Mouse (Mus musculus): ENCODE data around the gene Lrrc36. TPM values are rescaled to one million over a fixed set of nuclear protein-coding genes. Genes with fewer than 3 reads are reported as not detected.

Gene Lrrc36
- total RNA-seq, 2 experiments from 2014 or later: 0.41 to 0.67 TPM

DNA sequence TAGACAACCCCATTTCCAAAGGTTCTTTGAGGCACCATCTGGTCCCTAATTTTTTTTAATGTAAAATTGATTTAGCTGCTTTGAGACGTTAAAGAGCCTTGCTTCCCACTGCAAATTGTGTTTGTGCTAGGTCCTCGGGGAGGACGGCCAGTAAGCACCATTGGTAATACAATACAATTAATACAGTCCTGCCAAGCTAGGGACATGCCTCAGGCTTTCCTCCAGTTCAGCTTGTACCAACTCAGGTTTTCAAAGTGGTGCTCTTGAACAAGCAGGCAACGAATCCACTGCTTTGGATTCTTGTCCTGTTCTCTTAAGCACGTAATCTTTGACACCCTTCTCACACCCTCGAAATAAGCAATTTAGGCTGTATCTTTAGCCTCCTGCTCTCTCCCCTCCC, 19.6 kb downstream of the Lrrc36 start:
- DNase-seq: no peak

DNA sequence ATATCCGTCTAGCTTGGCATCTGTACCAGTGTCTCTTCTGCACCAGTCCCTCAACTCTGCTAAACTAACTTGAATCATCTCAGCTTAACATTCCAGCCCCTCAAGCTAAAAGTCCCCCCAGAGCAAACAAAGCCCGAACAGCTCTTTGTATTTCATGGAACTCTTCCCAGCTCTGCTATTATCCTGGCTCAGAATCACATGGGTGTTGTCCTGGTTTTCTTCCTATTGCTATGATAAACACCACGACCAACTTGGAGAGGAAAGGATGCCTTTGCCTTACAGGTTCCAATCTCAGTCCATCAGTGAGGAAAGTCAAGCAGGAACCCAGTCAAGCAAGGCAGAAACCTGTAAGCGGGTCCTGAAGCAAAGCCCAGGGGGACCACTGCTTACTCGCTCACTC, 20.1 kb downstream of the Lrrc36 start:
- DNase-seq: no peak

DNA sequence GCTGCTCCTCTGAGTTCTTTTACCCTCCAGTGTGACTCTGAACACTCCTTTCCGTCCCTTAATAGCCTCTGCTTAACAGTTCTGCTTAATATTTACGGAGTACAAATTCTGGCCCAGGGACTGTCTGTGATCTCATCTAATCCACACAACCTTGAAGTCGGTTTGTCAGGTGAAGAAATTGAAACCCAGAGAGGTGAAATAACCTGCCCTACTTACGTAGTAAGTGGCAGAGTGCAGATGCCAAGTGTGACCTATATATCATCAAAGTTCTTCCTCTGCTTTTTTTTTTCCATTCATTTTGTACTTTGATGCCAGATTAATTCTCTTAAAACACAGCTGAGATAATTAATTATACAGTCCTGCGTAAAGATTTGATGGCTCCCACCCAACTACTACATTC, 20.8 kb downstream of the Lrrc36 start:
- no peak for DNase-seq

DNA sequence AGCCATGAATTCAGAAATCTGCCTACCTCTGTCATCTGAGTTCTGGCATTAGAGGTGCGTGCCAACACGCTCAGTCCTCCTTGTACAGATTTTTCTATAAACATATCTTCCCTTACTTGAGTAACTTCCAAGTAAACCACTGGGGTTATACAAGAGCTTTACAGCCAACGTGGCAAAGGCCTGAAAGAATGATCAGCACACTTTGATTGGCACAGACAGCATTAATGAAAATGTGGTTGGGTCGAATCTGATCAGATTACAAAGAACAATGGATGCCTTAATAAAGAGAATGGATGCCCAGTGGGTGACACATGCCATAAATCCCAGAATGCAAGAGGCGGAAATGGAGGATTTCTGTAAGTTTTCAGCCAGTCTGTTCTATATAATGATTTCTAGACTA, 22.8 kb downstream of the Lrrc36 start:
- DNase-seq: no peak

DNA sequence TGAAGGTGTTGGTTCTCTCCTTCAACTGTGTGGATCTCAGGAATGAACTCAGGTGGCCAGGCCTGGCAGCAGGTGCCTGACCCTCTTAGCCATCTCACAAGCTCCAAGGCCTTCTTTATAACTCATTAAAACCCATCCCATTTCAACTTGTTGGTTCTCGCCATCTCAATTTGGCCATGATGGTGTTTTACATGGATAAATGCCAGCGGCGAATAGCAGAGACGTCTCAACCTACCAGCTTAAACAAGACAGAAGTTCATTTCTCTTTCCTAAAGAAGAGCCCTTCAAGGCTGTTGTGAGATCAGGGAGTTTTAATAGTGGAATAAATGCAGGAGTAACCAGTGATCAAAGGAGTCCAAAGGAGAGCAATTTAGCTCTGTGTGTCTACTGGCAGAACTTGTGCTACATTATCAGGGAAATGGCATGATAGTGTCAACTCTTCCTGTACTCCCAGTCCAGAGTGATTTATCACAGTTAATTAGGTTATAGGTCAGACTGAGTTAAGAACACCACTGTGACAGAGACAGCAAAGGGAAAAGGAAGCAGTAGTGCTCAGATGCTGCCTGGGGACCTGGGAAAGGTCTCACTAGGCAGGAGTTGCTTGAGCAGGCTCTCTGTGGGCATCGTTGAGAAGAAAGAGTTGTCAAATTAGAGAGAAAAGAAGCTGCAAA, 23.8 kb downstream of the Lrrc36 start:
- DNase-seq: no peak

DNA sequence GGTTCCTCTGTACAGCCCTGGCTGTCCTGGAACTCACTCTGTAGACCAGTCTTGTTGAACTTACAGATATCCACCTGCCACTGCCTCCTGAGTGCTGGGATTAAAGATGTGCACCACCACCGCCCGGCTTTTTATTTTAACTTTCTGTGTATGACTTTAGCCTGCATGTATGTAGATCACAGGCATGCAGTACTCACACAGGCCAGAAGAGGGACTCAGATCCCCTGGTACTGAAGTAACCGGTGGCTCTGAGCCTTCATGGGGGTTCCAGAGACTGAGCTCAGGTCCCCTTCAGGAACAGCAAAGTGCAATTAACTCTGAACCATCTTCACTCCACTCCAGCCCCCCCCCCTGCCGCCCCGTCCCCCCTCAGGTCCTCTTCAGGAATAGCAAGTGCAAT, 25.5 kb downstream of the Lrrc36 start:
- no peak for DNase-seq

DNA sequence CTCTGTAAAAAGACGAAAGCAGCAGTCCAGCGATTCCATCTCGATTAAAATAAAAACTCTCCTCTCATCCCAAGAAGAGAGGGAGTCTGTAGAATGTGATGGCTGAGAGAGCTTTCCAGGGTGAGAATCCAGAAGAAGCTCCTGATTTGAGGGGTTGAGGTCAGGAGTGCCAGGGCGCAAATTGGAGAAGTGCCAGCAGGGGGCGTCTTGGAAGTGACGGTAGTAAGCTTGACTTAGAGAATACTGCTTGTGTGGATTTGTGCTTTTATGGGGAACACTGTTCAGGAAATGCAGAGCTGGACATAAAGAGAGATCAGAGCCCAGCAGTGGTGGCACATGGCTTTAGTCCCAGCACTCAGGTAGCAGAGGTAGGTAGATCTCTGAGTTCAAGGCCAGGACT, 28.1 kb downstream of the Lrrc36 start:
- no peak for DNase-seq

DNA sequence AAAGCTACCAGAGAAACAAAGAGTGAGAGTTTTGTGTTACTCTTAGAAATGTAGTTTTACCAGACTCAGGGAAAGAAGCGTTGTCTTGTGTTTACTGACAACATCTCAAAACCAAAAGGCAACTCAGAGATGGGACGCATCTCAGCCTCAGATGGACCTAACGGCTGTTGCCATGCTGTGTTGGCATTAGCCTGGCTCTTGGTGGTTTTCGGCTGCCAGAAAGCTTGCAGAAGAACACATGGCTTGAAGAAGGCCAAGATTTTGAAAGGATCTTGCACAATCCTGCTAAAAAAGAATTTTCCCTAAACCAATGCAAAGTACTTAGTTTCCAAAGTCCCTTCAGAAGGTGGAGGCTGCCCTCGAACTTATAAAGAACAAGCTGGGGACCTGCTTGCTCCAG, 29.3 kb downstream of the Lrrc36 start:
- no peak for DNase-seq

DNA sequence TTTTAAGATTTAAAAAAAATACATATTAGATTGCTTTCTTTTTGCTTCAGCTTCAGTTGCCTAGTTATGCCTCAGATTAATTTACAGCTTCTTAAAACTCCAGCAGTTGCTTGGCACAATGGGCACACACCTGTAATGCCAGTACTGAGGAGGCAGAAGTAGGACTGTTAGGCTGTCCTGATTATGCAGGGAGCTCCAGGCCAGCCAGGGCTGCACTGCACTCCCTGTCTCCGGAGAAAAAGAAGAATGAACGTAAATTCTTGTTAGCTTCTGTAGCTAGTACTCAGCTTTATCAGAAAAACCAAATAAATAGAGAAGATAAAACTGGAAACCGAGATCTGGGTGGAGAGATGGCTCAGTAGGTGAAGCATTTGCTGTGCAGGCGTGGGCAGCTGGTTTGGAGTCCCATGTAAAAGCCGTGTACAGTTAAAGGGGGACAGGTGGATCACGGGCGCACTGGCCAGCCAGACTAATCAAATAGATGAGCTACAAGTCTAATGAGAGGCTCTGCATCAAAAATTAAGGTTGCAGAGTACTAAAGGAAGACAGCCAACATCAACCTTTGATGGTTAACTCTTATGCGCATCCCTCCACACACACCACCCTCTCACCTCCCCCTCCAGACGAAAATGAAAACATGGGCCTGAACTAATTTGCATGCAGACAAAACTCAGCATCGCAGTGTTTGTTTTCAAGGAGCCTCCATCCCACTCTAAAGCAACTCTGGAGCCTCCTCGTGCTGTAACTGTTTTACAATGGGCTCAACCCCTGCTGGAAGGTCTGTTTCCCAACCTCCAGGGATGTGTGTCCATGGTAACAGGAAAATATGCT, 32.1 kb downstream of the Lrrc36 start:
- DNase-seq: no peak

DNA sequence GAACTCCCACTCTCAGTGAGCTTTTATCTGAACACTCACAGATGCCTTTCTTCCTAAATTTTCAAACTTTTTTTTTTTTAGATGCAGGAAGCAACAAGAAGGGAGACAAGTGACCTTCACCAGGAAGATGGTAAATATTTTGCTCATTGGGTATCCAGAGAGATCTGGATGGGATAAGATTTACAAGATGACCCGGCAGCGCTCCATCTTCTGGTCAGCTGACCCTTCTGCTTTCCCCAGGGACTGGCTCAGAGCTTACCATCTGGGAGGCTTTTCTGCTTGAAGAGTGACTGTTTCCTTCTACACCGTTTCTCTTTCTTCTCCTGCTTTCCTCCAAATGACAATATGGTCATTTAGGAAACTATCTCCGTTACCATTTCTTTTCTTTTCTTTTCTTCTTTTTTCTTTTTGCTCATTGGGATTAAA, 32.8 kb downstream of the Lrrc36 start:
- no peak for DNase-seq

DNA sequence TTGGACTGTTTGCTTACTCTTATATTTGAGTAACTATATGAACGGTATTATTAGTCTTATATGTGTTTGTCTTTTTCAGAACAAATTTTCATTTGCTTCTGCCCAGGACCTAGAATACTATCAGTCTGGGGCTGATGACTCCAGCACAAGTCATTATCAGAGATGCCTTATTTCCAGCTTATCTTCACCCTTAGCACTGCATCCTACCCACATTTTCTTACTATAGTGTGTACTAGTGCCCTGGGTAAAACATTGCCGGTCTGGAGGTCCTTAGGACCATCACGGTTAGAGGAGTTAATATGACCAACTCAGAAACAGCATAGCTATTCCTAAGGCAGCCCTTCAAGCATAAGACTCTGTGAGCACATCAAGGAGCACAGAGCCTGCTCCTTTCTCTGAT, 34.8 kb downstream of the Lrrc36 start:
- no peak for DNase-seq

DNA sequence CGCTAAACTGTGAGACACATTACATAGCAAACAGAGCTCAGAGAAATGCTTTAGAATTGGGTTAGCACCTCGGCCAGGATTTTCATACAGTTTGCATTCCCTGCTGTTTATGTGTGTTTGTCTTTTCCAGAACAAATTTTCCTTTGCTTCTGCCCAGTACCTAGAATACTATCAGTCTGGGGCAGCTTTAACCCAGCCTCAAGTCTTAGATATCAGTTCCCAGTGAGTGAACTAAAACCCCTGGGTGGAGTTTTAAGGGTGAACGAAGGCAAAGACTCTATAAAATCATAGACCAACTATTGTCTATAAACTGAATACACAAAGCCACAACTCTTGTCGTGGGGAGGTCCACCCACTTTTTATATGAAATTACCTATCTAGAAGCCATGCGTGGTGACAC, 35.2 kb downstream of the Lrrc36 start:
- no peak for DNase-seq

DNA sequence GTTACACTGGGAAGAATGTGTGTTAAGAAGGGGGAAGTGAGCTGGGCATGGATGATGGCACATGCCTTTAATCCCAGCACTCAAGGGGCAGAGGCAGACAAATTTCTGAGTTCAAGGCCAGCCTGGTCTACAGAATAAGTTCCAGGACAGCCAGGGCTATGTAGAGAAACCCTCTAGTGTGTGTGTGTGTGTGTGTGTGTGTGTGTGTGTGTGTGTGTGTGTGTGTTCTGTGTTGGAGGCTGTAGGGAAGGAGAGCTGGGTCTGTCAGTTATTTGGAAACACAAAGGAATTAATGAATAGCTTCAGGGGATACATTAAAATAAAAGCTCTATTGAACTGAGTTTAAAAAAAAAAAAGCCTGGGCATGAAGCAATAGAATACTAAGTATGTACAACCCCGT, 37.6 kb downstream of the Lrrc36 start:
- DNase-seq: no peak

DNA sequence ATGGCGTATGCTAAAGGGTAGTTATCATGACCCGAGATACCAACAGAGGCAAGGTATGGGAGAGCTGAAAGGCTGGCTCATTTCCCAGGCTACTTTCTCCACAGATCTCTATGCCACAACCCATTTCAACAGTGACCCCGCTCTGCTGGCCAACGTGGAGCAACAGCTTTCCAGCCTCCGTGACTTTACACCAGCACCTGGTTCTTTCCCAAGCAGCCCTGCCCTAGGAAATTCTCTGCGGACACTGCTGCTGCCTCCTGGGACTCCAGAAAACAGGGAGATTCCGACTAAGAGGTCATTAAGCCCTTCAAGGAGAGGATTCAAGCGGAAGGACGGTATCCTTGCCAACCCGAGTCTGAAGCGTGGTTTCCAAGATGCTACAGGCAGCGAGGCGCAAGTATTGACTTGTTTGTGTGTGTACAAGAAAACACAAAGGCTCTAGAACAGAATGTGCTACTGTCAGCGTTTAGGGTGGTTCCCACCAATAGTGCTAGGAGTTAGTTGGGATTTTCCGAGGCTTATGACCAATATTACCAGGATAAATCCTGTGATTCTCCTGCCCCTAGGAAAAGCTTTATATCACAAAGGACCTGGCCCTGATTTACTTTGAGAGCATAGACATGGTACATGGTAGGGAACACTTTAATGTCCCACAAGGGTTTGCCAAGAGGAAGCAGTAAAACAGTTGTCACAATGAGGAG, 38.7 kb downstream of the Lrrc36 start:
- peak; percentile 10 for DNase-seq

DNA sequence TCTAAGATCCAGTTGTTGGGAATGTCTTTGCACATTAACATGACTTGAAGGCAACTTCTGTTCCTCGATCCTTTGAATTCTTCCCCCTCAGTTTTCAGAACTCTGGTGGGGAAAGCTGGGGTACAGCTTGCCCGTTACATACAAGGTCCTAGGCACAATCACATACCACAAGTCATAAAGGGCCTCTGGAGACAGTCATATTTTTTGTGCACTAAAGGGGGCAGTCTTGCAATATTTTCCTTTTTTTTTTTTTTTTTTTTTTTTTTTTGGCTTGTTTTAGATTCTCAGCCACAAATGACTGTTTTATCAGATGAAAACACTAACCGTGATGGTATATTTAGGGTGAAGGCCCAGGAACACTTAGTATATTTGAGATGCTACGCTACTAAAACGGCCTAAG, 39.9 kb downstream of the Lrrc36 start:
- no peak for DNase-seq

DNA sequence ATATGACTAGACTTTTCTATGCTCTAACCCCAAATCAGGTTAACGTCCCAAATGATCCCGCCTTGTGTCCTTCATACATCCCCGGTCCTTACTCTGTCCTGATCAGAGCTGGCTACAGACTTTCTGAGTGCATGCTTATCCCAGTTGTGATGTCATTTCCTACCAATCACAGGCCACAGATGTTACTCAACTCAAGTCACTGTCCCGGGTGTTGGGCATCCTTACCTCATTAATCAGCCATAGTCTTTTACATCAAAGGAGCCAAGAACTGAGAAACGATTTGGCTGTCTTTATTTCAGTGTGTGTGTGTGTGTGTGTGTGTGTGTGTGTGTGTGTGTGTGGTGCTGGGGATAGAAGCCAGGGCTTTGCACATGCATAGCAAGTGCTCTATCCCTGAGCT, 40.7 kb downstream of the Lrrc36 start:
- DNase-seq: no peak

DNA sequence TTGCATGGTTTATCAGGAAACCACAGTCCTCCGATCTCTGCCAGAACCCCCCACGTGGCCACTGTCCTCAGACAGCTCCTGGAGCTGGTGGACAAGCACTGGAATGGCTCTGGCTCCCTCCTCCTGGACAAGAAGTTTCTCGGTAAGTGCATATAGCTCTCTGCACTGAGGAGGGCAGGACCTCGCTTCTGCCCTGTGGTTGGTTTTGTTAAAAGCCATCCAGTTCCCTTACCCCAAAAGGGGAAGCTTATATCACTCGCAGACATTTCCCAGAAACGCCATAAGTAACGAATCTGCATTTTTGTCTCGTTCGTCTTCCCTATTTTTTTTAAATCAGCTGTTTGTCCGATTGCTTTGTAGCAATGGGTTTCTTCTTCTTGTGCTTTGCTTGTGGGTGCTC, 41.8 kb downstream of the Lrrc36 start:
- DNase-seq: no peak

DNA sequence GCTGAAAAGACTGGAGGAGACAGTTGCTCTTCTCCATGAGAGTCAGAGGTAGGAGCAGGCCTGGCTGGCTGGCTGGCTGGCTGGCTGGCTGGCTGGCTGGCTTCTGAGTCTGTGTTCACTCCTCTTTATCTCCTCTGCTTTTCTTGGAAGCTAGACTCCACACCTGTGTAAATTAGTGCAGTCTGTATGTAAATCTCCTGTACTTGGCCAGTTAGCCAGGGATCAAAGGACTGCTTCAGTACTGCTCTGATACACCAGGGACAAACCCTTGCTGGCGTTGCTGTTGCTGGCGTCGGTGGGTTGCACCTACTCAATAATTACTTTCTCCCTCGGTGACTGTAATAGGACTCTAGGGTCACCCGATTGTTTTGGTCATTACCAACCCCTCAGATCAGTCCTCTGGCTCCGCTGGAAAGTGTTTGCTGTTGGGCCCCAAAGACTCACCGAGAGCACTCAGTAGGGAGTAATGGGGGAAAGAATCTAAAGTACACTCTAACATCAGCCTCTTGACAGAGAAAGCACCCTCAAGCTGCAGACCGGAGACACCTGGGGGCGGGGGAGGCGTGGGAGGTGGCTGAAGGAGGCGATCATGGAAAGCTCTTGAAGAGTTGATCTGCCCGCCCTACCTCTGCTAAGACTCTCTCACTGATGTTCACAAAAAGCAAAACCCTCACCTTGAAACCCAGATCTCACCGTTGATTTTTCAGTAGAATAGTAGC, 47.9 kb downstream of the Lrrc36 start:
- no peak for DNase-seq

DNA sequence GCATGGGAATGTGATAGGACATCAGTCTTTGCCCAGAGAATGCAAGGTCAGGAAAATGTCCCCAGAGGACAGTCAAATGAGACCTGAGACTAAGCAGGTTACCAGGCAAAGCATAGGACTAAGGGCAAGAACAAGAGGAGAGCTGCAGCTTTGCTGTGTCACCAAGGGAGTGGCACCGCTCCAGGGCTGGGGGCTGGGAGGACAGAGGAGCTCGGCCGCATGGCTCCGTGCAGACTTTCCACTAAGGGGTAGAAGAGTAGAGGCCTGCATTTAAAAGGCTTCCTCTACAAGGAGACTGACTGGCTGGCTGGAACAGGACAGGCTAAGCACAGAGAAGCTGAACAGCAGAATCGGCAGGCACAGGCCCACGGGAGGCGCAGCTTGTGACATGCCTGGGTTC, 51.2 kb downstream of the Lrrc36 start:
- DNase-seq: no peak

DNA sequence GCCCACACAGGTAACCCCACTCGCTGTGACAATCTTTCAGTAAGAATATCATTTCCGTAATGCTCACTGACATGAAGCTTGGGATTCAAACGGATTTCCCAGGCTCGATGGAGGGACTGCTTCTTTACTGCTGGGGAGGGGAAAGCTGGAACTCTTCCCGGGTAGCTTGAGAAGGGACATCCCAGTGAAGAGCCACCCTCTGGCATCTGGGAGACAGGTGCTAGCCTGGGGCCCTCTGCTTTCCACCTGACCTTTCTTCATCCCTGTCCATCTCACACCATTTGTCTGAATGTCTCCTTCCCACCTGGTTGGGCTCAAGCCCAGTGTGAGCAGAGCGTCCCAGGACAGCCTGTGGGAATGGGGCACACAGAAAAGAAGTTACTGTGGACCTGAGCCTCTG, 52.9 kb downstream of the Lrrc36 start:
- no peak for DNase-seq

DNA sequence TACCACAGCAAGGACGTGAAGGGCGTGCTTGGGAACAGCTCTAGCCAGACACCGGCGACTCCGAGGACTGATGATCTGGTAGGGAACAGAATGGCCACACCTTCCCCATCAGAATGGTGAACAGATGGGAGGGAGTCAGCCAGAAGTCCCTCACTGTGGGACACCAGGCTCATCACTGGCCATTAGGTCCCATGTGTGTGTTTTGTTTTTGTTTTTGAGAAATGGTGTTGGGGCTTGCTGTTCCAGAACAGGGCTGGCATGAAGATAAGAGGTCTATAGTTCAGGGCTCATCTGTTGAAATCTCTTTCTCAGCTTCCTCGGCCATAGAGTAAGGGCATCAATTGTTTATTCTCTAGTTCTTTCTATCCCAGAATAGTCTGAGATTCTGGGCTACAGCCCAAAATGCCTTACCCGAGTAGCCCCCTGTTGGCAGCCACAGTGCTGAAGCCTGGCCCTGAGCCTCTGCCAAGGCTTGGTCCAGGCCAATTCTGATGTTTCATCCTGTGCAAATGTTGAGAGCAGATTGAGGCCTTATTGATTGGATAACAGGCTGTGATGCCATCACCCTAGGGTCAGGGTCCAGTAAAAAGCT, 53.4 kb downstream of the Lrrc36 start:
- DNase-seq: no peak

DNA sequence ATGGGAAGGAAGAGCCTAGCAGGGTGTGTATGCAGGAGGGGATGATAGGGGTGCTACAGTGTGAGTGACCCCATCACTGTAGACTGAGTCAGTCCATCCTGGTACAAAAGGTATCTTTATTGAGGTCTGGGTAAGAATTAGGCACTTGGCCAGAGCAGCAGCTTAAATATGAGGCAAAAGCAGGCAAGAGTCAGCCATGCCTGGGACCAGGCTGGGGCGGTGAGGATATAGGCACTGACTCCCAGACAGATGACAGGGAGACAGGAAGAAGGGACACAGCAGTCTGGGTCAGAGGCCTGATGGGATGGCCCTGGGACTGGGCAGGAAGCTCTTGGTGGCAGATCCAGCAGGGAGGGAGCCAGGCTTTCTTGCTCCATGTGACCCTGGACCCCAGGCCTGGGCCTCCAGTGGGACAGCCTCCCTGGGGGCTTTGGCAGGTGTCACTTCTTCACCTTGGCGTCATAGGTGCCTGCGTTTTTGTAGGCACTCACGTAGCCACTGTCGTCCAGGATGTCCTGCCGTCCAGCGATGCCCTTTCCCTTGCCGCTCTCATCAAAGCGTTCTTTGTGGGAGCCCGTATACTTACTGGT, 54.1 kb downstream of the Lrrc36 start:
- no peak for DNase-seq

All from gastrocnemius, postnatal 25 days (tissue).